Mouse (Mus musculus) ES-E14 (cell line): Measurements from ENCODE around the gene Anks1b.

ENCODE experiments used
- CHD2 ChIP-seq: IDR thresholded peaks from 2 replicates; pipeline ENCODE4 v1.6.1; 2014; ENCODE audit warnings: mild to moderate bottlenecking, low read depth, low read length, inconsistent platforms
- HCFC1 ChIP-seq: IDR thresholded peaks from 2 replicates; pipeline ENCODE4 v1.6.1; 2012; ENCODE audit warnings: low read length, inconsistent platforms, borderline replicate concordance; ENCODE audit not compliant: insufficient read depth
- MAFK ChIP-seq: IDR thresholded peaks from 2 replicates; pipeline ENCODE4 v1.6.1; 2014; ENCODE audit warnings: mild to moderate bottlenecking, low read depth, low read length, inconsistent platforms; ENCODE audit not compliant: insufficient read depth
- ZC3H11A ChIP-seq: IDR thresholded peaks from 2 replicates; pipeline ENCODE4 v1.6.1; 2012; ENCODE audit warnings: low read depth, mild to moderate bottlenecking, inconsistent platforms, low read length, borderline replicate concordance

DNA sequence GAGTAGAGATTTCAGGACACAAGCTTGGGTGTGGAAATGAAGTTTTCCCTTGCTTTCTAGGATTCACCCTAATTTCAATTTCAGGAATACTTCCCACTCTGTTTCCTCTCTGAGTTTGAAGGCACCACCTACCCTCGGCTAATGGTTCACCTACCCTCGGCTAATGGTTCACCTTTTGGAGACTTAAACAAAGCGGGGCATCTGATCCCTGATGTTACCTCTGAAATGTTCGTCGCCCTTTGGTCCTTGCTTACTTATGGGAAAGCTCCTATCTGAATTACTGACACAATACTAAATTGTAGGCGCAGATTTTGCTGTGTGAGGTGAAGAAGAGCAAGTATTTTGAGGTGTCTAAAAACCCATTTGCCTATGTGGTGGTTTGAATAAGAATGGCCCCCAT is 22.4 kb upstream of the Anks1b start:
- TF ChIP-seq MAFK: no peak
- no peak for TF ChIP-seq HCFC1
- no peak for TF ChIP-seq CHD2
- TF ChIP-seq ZC3H11A: no peak
